Mouse (Mus musculus) liver, postnatal 0 days (tissue): ENCODE results near the gene She. TPM values are rescaled to one million over a fixed set of nuclear protein-coding genes. Genes with fewer than 3 reads are reported as not detected.
"Not testable (repeated sequence)": the region's sequence is repeated elsewhere in the genome, so short reads cannot be mapped to it uniquely, and the experiment has no call there.

ENCODE experiments used
- ATAC-seq: fragments of 200-750 bp; cut with Nextera tagmentation; 2 replicates; pipeline ENCODE4 v1.8.0; 2017; ENCODE audit warnings: mild to moderate bottlenecking, moderate library complexity
- DNase-seq: peaks from one replicate; pipeline ENCODE4 v3.0.0-alpha.2; 2016
- H3K27ac ChIP-seq: fragments of 300-500 bp; sonication (generic); 2 replicates; pipeline ENCODE4 v1.5.1; 2014; ENCODE audit warnings: antibody characterized with exemption, moderate library complexity, mild to moderate bottlenecking, low read depth
- H3K27me3 ChIP-seq: fragments of 300-500 bp; sonication (generic); 2 replicates; pipeline ENCODE4 v1.6.1; 2014; ENCODE audit warnings: low read length, control low read depth, mixed read lengths; ENCODE audit not compliant: insufficient read depth
- H3K36me3 ChIP-seq: fragments of 300-500 bp; sonication (generic); replicated peaks from 2 replicates; pipeline ENCODE4 v1.6.1; 2014; ENCODE audit warnings: mild to moderate bottlenecking, control low read depth, low read length, moderate library complexity, mixed read lengths; ENCODE audit not compliant: insufficient read depth
- H3K4me1 ChIP-seq: fragments of 300-500 bp; sonication (generic); 2 replicates; pipeline ENCODE4 v1.6.1; 2014; ENCODE audit warnings: antibody characterized with exemption, mild to moderate bottlenecking, control low read depth; ENCODE audit not compliant: insufficient read depth
- H3K4me2 ChIP-seq: fragments of 300-500 bp; sonication (generic); 2 replicates; pipeline ENCODE4 v1.6.1; 2014; ENCODE audit warnings: low read depth, mild to moderate bottlenecking, low read length, moderate library complexity, mixed read lengths
- H3K4me3 ChIP-seq: fragments of 300-500 bp; sonication (generic); 2 replicates; pipeline ENCODE4 v1.5.1; 2014; ENCODE audit warnings: low read depth, low read length
- H3K9ac ChIP-seq: fragments of 300-500 bp; sonication (generic); replicated peaks from 2 replicates; pipeline ENCODE4 v1.6.1; 2014; ENCODE audit warnings: mild to moderate bottlenecking, moderate library complexity
- H3K9me3 ChIP-seq: fragments of 300-500 bp; sonication (generic); 2 replicates; pipeline ENCODE4 v1.6.1; 2016; ENCODE audit warnings: mild to moderate bottlenecking, control low read depth, low read length, mixed read lengths
- CTCF ChIP-seq: sonication (generic); IDR thresholded peaks from 2 replicates; pipeline ENCODE4 v1.5.1; 2016; ENCODE audit warnings: antibody characterized with exemption, low read depth
- EP300 ChIP-seq: IDR thresholded peaks from 2 replicates; pipeline ENCODE4 v1.6.1; 2016; ENCODE audit warnings: antibody characterized with exemption, low read depth, mild to moderate bottlenecking
- WGBS: fragments of 180-500 bp; shearing (Covaris S2); extraction: QIAGEN DNeasy Blood & Tissue Kit; methylation state at CpG from one replicate; pipeline ENCODE4 v1.1.7; 2014; ENCODE audit not compliant: insufficient replicate concordance; 5-methylcytosine and 5-hydroxymethylcytosine counted together
- polyA plus RNA-seq: library from polyadenylated mRNA; unstranded; fragments of >200 nt; fragmentation: Nextera tagmentation; extraction: Ambion mirVana; gene quantifications from 2 replicates; pipeline ENCODE4 v1.2.1, GENCODE M21; 2015

She gene
- polyA plus RNA-seq, 1 experiment from 2014 or later: 1.00 TPM

DNA sequence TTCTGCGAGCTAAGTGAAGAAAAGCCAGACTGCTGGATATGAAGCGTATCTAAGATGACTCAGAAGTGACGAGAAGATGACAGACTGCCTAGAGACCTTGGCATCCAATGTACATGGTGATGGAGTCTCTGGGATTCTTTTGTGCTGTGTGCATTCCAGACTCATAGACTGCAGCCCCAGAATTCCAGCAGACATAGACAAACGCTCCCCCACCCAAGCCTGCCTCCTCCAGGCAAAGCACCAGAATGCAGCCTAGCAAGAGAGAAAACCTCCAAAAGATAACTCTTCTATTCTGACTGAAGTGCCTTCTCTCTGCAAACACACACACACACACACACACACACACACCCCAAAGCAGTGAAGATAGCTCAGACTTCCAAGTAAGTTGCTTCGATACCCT lies 35.4 kb upstream of the She start:
- ATAC-seq: no peak; the same call in 1 of the 2 replicates
- DNase-seq: no peak
- TF ChIP-seq CTCF (peak; percentile 26), EP300 (no peak)
- H3K9me3 ChIP-seq: no peaks in the 10 kb centered on the region
- no peak overlapping the region for H3K4me3 ChIP-seq
- 58% methylated on average over 5 of the region's 5 CpGs for WGBS
- peak overlapping the region; percentile 48; the same call in 1 of the 2 replicates for H3K27ac ChIP-seq
- H3K36me3 ChIP-seq: no peaks in the 10 kb centered on the region
- no peaks in the 10 kb centered on the region; the same call in 1 of the 2 replicates for H3K4me1 ChIP-seq
- no peak overlapping the region for H3K9ac ChIP-seq
- H3K4me2 ChIP-seq: no peak overlapping the region
- H3K27me3 ChIP-seq: no peaks in the 10 kb centered on the region

DNA sequence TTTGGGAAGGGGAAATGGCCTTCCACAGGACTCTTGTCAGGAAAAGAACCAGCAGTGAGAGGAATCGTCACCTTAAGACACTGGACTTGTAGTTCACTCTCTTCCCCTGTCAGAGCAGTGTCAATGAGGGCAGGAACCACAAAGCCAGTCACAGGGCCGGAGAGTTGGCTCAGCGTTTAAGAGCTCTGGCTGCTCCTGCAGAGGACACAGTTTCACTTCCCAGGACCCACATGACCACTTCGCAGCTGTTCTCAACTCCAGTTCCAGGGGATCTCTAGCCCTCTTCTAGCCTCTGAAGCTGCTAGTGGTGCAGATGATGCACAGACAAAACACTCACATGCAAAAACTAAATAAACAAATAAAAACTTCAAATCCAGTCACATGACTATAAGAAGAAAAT lies 34.8 kb upstream of the She start:
- Histone ChIP-seq H3K4me2 (no peak overlapping the region), H3K9ac (no peak overlapping the region), H3K9me3 (no peaks in the 10 kb centered on the region), H3K4me3 (no peak overlapping the region), H3K27ac (peak overlapping the region; percentile 48; the same call in 1 of the 2 replicates), H3K36me3 (no peaks in the 10 kb centered on the region), H3K27me3 (no peaks in the 10 kb centered on the region), H3K4me1 (no peaks in the 10 kb centered on the region; the same call in 1 of the 2 replicates)
- WGBS: 20% methylated on average over 4 of the region's 4 CpGs
- DNase-seq: peak; percentile 35
- ATAC-seq: peak; percentile 47
- no peak for TF ChIP-seq EP300
- TF ChIP-seq CTCF: no peak

DNA sequence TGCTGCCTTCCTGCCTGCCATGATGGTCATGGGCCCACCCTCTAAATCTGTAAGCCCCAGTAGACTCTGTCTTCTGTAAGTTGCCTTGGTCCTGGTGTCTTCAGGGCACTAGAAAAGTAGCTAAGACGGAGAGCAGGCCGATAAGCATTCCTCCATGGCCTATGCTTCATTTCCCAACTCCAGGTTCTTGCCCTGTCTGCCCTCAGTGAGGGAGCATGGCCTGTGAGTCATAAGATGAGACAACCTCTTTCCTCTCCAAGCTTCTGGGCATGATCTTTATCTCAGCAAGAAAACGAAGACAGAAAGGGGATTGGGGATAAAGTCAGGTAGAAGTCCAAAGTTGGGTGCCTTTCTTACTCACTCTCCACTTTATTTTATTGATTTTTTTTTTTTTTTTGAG lies 32.7 kb upstream of the She start:
- WGBS: 69% methylated on average over 3 of the region's 3 CpGs
- Histone ChIP-seq H3K9me3 (no peaks in the 10 kb centered on the region), H3K36me3 (no peaks in the 10 kb centered on the region), H3K4me1 (no peaks in the 10 kb centered on the region; the same call in 1 of the 2 replicates), H3K4me2 (no peak overlapping the region), H3K27me3 (no peaks in the 10 kb centered on the region), H3K4me3 (no peak overlapping the region), H3K27ac (no peak overlapping the region), H3K9ac (no peak overlapping the region)
- ATAC-seq (no peak), DNase-seq (no peak)
- TF ChIP-seq CTCF: no peak
- TF ChIP-seq EP300: no peak

DNA sequence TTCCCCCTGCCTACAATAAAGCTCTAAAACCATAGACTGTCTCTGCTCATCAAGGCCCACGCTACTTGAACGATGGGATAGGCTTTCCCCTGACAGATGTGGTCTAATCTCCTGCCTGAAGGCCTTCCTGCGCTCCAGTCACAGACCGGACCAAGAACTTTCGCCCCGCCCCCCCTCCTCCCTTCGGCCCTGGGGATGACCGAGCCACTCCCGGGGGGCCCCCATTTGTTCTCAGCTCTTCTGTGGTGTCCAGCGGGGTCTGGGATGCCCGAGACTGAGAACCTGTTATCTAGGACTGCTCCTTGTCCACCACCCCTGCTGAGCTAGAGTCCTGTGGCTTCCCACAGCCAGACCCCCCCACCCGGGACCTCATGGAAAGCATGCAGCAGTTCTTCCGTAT lies 31.7 kb upstream of the She start:
- no peak for TF ChIP-seq CTCF
- no peak for TF ChIP-seq EP300
- ATAC-seq (no peak), DNase-seq (no peak)
- no peak overlapping the region for H3K27ac ChIP-seq
- H3K9ac ChIP-seq: no peak overlapping the region
- H3K27me3 ChIP-seq: no peaks in the 10 kb centered on the region
- peak overlapping the region; percentile 40; the same call in 1 of the 2 replicates for H3K4me2 ChIP-seq
- no peaks in the 10 kb centered on the region; the same call in 1 of the 2 replicates for H3K4me1 ChIP-seq
- no peak overlapping the region for H3K4me3 ChIP-seq
- no peaks in the 10 kb centered on the region for H3K9me3 ChIP-seq
- WGBS: 38% methylated on average over 13 of the region's 13 CpGs
- H3K36me3 ChIP-seq: no peaks in the 10 kb centered on the region

DNA sequence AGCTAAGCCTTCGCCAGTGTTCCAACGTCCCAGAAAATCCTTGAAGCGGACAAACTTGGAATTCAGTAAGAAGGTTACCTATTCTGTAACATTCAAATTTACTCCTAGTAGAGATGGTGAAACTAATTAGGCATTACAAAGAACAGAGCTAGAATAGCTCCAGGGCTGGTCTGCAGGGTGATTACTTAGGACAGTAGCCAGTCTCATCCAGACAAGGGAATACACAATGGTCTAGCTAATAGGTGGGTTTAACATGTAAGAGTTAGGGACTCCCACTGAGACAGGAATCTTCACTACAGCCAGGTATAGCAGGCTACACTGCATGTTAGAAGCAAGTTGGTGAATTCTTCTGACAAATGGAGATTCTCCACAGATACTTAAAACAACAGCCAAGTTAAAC lies 31.1 kb upstream of the She start:
- DNase-seq, H3K27ac ChIP-seq, H3K4me3 ChIP-seq, H3K9ac ChIP-seq, H3K4me2 ChIP-seq, H3K36me3 ChIP-seq, H3K27me3 ChIP-seq, ATAC-seq, H3K9me3 ChIP-seq, H3K4me1 ChIP-seq: not testable (repeated sequence)
- 70% methylated on average over 3 of the region's 3 CpGs for WGBS

DNA sequence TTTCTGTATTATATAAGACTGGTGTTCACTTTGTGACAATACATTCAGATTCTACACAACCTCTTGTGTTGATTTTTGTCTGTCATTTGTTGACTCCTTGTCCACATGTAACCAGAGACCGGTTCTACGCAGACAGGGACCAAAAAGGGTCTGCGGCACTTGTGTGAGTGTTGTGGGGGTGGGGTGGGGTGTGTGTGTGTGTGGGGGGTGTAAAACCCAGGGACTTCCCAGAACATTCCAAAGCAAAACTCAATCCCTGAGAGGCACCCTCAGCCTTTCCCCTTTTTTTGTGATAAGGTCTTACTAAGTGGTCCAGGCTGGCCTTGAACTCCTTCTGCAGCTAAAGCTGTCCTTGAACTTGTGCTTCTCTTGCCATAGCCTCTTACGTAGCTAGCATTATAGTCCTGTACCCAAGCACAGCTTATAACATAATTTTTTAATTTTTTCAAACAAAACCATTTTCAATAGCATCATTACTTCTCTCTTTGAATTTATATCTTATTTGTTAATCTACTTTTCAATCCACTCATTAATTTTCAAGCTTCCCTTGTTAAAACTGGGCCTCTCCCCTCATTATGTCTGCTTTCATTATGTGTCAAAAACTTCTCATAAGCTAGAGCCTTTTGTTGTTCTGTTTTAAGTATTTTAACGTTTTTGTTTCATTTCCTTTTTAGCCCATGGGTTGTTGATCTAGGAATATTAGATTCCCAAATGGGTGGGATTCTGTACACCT lies 30.2 kb upstream of the She start:
- no peak for TF ChIP-seq CTCF
- no peak for TF ChIP-seq EP300
- Histone ChIP-seq H3K27me3 (no peaks in the 10 kb centered on the region), H3K9ac (no peak overlapping the region), H3K4me3 (no peak overlapping the region), H3K36me3 (no peaks in the 10 kb centered on the region), H3K4me1 (no peaks in the 10 kb centered on the region; the same call in 1 of the 2 replicates), H3K9me3 (no peaks in the 10 kb centered on the region), H3K27ac (no peak overlapping the region), H3K4me2 (no peak overlapping the region)
- WGBS: 64% methylated on average over 5 of the region's 5 CpGs
- DNase-seq (no peak), ATAC-seq (no peak)

DNA sequence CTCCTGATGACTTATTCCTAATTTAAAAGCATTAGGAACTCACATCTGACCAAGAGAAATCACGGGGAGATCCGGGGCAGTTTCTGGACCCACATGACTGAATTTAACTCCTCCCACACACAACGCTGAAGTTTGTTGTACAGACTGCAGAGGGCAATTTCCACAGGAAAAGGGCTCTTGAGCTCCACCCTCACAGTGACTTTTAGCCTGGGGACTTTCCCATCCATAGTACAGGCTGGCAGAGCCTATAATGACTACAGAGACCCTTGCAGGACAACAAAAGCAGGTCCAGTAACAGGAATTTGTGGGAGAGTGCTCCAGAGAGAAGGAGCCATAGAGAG lies 29.7 kb upstream of the She start:
- H3K27ac ChIP-seq: peak overlapping the region; percentile 23; the same call in 1 of the 2 replicates
- no peaks in the 10 kb centered on the region for H3K27me3 ChIP-seq
- ATAC-seq: peak; percentile 71
- no peak overlapping the region for H3K4me2 ChIP-seq
- no peaks in the 10 kb centered on the region for H3K4me1 ChIP-seq
- H3K4me3 ChIP-seq: no peak overlapping the region
- TF ChIP-seq EP300: no peak
- peak; percentile 16 for TF ChIP-seq CTCF
- no peak overlapping the region for H3K9ac ChIP-seq
- DNase-seq: no peak
- 3% methylated on average over 3 of the region's 3 CpGs for WGBS
- H3K36me3 ChIP-seq: no peaks in the 10 kb centered on the region
- H3K9me3 ChIP-seq: no peaks in the 10 kb centered on the region
